ENCODE assay signal across 30 mouse cellular contexts in the genomic region with DNA sequence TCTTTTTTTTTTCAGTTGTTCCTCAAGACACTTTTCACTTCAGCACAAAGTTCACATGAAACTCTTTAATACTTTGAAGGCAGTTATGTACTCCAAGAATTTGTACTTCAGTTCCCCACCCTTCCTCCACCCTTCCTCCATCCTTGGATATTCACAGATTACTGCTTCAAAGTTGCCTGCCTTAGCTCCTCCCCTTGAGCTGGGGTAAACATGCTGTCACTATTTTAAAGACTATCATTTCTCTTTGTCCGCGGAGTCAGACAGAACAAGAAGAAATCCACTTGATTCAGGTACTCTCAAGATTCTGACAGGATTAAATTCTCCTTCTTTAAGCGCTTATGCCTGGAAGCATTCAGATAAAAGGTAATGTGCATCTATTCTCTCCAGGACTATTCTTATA. TPM values are rescaled to one million over a fixed set of nuclear protein-coding genes. Genes with fewer than 3 reads are reported as not detected.
DNase-seq lines count a peak whose midpoint lies in the region; ATAC-seq and TF ChIP-seq lines count a peak whose summit lies in the region.
"Had no signal": no experiment of that assay in that cellular context is flagged by ENCODE, and none has a peak within 500 bp of the region (broad histone marks: within the 10 kb centered on the region; RNA-seq: fewer than 3 reads in every experiment).

No protein-coding gene starts in this region.

- H3K27me3 ChIP-seq in forebrain, embryonic 14.5 days (replicated peaks; ENCODE audit: control insufficient read depth, insufficient read depth, low read length) = no peaks in the 10 kb centered on the region
- H3K27me3 ChIP-seq in forebrain, embryonic 10.5 days (ENCODE audit: poor library complexity, severe bottlenecking) = no peaks in the 10 kb centered on the region
- H3K27me3 ChIP-seq in heart, embryonic 12.5 days (replicated peaks) = no peaks in the 10 kb centered on the region
- H3K27me3 ChIP-seq: CH12.LX; embryonic facial prominence, embryonic 15.5 days; forebrain, embryonic 13.5 days; hindbrain, embryonic 15.5 days; kidney, embryonic 15.5 days; limb, embryonic 15.5 days; liver, embryonic 13.5 days; midbrain, embryonic 15.5 days; neural tube, embryonic 15.5 days had no signal

- H3K27ac ChIP-seq in forebrain, embryonic 14.5 days (ENCODE audit: low read depth, low read length) = no peak overlapping the region
- no peak overlapping the region for H3K27ac ChIP-seq in forebrain, embryonic 10.5 days
- H3K27ac ChIP-seq in heart, embryonic 12.5 days (ENCODE audit: poor library complexity, severe bottlenecking) = no peak overlapping the region
- H3K27ac ChIP-seq: embryonic facial prominence, embryonic 10.5 days; embryonic facial prominence, embryonic 15.5 days; forebrain, embryonic 13.5 days; hindbrain, embryonic 10.5 days; hindbrain, embryonic 15.5 days; kidney, embryonic 15.5 days; limb, embryonic 10.5 days; limb, embryonic 15.5 days; liver, embryonic 13.5 days; midbrain, embryonic 10.5 days; midbrain, embryonic 15.5 days; neural tube, embryonic 15.5 days had no signal

- H3K9ac ChIP-seq in forebrain, embryonic 14.5 days (ENCODE audit: low read length) = no peak overlapping the region
- no peak overlapping the region for H3K9ac ChIP-seq in heart, embryonic 12.5 days
- H3K9ac ChIP-seq: embryonic facial prominence, embryonic 15.5 days; forebrain, embryonic 13.5 days; hindbrain, embryonic 15.5 days; kidney, embryonic 15.5 days; limb, embryonic 15.5 days; liver, embryonic 13.5 days; midbrain, embryonic 15.5 days; neural tube, embryonic 15.5 days had no signal

- H3K36me3 ChIP-seq in forebrain, embryonic 14.5 days (ENCODE audit: control insufficient read depth, insufficient read depth, low read length) = no peaks in the 10 kb centered on the region
- no peaks in the 10 kb centered on the region for H3K36me3 ChIP-seq in forebrain, embryonic 10.5 days (replicated peaks)
- H3K36me3 ChIP-seq in heart, embryonic 12.5 days = no peaks in the 10 kb centered on the region
- H3K36me3 ChIP-seq: embryonic facial prominence, embryonic 10.5 days; embryonic facial prominence, embryonic 15.5 days; hindbrain, embryonic 10.5 days; hindbrain, embryonic 15.5 days; kidney, embryonic 15.5 days; limb, embryonic 10.5 days; limb, embryonic 15.5 days; liver, embryonic 13.5 days; midbrain, embryonic 10.5 days; midbrain, embryonic 15.5 days; neural tube, embryonic 15.5 days had no signal

- no peak overlapping the region for H3K4me2 ChIP-seq in forebrain, embryonic 14.5 days (ENCODE audit: low read length)
- H3K4me2 ChIP-seq in heart, embryonic 12.5 days = no peak overlapping the region
- H3K4me2 ChIP-seq: embryonic facial prominence, embryonic 15.5 days; forebrain, embryonic 13.5 days; hindbrain, embryonic 15.5 days; kidney, embryonic 15.5 days; limb, embryonic 15.5 days; liver, embryonic 13.5 days; midbrain, embryonic 15.5 days; neural tube, embryonic 15.5 days had no signal

- peak; percentile 7 for DNase-seq in forebrain, embryonic 14.5 days (ENCODE audit: low spot score)
- DNase-seq in forebrain, embryonic 10.5 days (ENCODE audit: extremely low spot score, low spot score) = no peak
- DNase-seq in heart, adult 8-10 months (ENCODE audit: low spot score) = peak; percentile 52
- DNase-seq in lung, adult 2 months = no peak
- no peak for DNase-seq in lung, postnatal 4 days
- no peak for DNase-seq in right cerebral cortex, postnatal 25 days
- DNase-seq: adrenal gland, adult 8-10 months; cerebellum, adult 8-10 months; cerebellum, postnatal 25 days; kidney, adult 18-20 months; kidney, postnatal 25 days; liver, embryonic 13.5 days; retina, postnatal 1 day; right cerebral cortex, postnatal 14 days; thymus, postnatal 14 days had no signal

- no peaks in the 10 kb centered on the region for H3K4me1 ChIP-seq in forebrain, embryonic 14.5 days (ENCODE audit: control insufficient read depth, insufficient read depth, low read length)
- peaks cover 13% of the 10 kb centered on the region for H3K4me1 ChIP-seq in forebrain, embryonic 10.5 days
- H3K4me1 ChIP-seq in heart, embryonic 12.5 days (replicated peaks) = no peaks in the 10 kb centered on the region
- H3K4me1 ChIP-seq in lung, adult 2 months (ENCODE audit: control insufficient read depth, insufficient read depth, low read length) = peaks cover 3% of the 10 kb centered on the region; the same call in 1 of the 2 replicates
- H3K4me1 ChIP-seq: embryonic facial prominence, embryonic 10.5 days; embryonic facial prominence, embryonic 15.5 days; forebrain, embryonic 13.5 days; hindbrain, embryonic 15.5 days; kidney, embryonic 15.5 days; limb, embryonic 10.5 days; limb, embryonic 15.5 days; liver, embryonic 13.5 days; midbrain, embryonic 15.5 days; neural tube, embryonic 15.5 days had no signal

- TF ChIP-seq POLR2A in lung, adult 2 months (IDR thresholded peaks at IDR 0.05; ENCODE audit: borderline replicate concordance, extremely low read depth, low read depth, low read length) = no peak

- TF ChIP-seq CTCF in lung, adult 2 months (IDR thresholded peaks at IDR 0.05; ENCODE audit: insufficient read depth, low read length) = no peak

- no peaks in the 10 kb centered on the region for H3K9me3 ChIP-seq in forebrain, embryonic 14.5 days (replicated peaks; ENCODE audit: control insufficient read depth, low read length)
- H3K9me3 ChIP-seq in forebrain, embryonic 10.5 days = no peaks in the 10 kb centered on the region
- no peaks in the 10 kb centered on the region for H3K9me3 ChIP-seq in heart, embryonic 12.5 days (replicated peaks)
- H3K9me3 ChIP-seq: embryonic facial prominence, embryonic 10.5 days; embryonic facial prominence, embryonic 15.5 days; forebrain, embryonic 13.5 days; hindbrain, embryonic 10.5 days; hindbrain, embryonic 15.5 days; kidney, embryonic 15.5 days; limb, embryonic 10.5 days; limb, embryonic 15.5 days; liver, embryonic 13.5 days; midbrain, embryonic 10.5 days; midbrain, embryonic 15.5 days; neural tube, embryonic 15.5 days had no signal

- WGBS in forebrain, embryonic 14.5 days = 16% methylated on average over 3 of the region's 3 CpGs
- WGBS in forebrain, embryonic 10.5 days = 32% methylated on average over 3 of the region's 3 CpGs
- WGBS in heart, embryonic 12.5 days = 55% methylated on average over 3 of the region's 3 CpGs
- 34% methylated on average over 3 of the region's 3 CpGs for WGBS in lung, adult 2 months

- ATAC-seq in forebrain, embryonic 14.5 days = no peak
- no peak for ATAC-seq in heart, embryonic 12.5 days (ENCODE audit: insufficient number of reproducible peaks, low FRiP score)
- ATAC-seq: activated CD4-positive, CD25-positive, alpha-beta regulatory T cell, adult 4 months; forebrain, embryonic 13.5 days; inflammation-experienced regulatory T-cells, adult 6 months; midbrain, embryonic 15.5 days had no signal

- no peak overlapping the region for H3K4me3 ChIP-seq in forebrain, embryonic 14.5 days (ENCODE audit: low read depth, low read length)
- no peak overlapping the region for H3K4me3 ChIP-seq in forebrain, embryonic 10.5 days
- no peak overlapping the region for H3K4me3 ChIP-seq in heart, embryonic 12.5 days
- peak overlapping the region; percentile 42 for H3K4me3 ChIP-seq in lung, adult 2 months (replicated peaks; ENCODE audit: extremely low read depth, low read depth, low read length)
- H3K4me3 ChIP-seq: embryonic facial prominence, embryonic 10.5 days; embryonic facial prominence, embryonic 15.5 days; forebrain, embryonic 13.5 days; hindbrain, embryonic 10.5 days; hindbrain, embryonic 15.5 days; kidney, embryonic 15.5 days; limb, embryonic 10.5 days; limb, embryonic 15.5 days; liver, embryonic 13.5 days; midbrain, embryonic 10.5 days; midbrain, embryonic 15.5 days; neural tube, embryonic 15.5 days had no signal

RNA-seq across cellular contexts. Expression of a gene that starts 55.9 kb away (rescaled TPM):
- 31.4 and 37.5 TPM in 2 replicates for polyA plus RNA-seq in forebrain, embryonic 14.5 days (2014; fragmentation: Nextera tagmentation; extraction: Ambion mirVana)
- 4.7 and 5.0 TPM in 2 replicates for polyA plus RNA-seq in forebrain, embryonic 10.5 days (2016; fragmentation: Nextera tagmentation; extraction: Ambion mirVana)
- total RNA-seq in heart, adult 8-10 months (2022) = under 1 TPM; 0.26 to 0.66 (median 0.42) TPM
- polyA plus RNA-seq in heart, embryonic 12.5 days (2016; fragmentation: Nextera tagmentation; extraction: Ambion mirVana) = 1.4 and 1.7 TPM in 2 replicates
- 0.25 and 0.35 TPM in 2 replicates for polyA plus RNA-seq in lung, adult 2 months (2012; rRNA removed)

Comparison
In these comparisons a context has a peak if more than half of its experiments do, and no peak if none do; other contexts are left out.
1. DNase-seq: peak in forebrain, embryonic 14.5 days (single experiment) and heart, adult 8-10 months (single experiment); none in forebrain, embryonic 10.5 days (single experiment), lung, adult 2 months (single experiment), lung, postnatal 4 days (0 of 2) and right cerebral cortex, postnatal 25 days (single experiment).